Mouse (Mus musculus): Measurements from ENCODE around the gene Leo1.

DNA sequence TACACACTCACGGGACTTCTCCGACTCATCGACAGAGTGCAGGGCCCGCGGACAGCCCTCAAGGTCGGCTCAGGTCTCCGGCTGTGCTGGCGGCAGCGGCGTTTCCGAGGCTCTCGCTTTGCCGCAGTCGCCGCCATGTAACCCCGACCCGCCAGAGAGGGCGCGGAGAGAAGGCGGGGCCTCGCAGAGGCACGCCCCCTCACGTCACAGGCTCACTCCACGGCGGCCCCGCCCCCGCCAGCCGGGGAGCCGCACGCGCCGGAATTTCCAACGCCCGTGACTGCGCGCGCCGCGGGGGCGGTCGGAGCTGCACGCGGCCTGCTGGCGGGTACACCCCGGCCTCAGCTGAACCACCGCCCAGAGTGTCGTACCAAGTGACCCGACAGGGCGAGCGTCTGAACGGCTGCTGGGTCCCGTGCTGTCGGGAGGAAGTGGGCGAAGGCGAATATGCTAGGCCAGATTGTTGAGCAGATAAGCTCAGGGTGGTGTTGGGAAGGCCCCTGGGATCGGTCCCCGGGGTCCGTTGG is 31.4 kb upstream of the Leo1 start, which contains the start of gene Mapk6:
- TF ChIP-seq GATA1 (IDR thresholded peaks at IDR 0.05; ENCODE audit: low read length) (no peak; the same call in 1 of the 2 replicates), TAL1 (IDR thresholded peaks at IDR 0.05; ENCODE audit: low read length) (no peak)
